Mouse (Mus musculus) spleen, adult 2 months (tissue): ENCODE results near the gene Rab7. TPM values are rescaled to one million over a fixed set of nuclear protein-coding genes. Genes with fewer than 3 reads are reported as not detected.
"Not testable (repeated sequence)": the region's sequence is repeated elsewhere in the genome, so short reads cannot be mapped to it uniquely, and the experiment has no call there.

Experiments
- DNase-seq, 2 experiments: peaks; one replicate each; pipeline versions ENCODE4 v3.0.0 to v3.0.0-alpha.2; 2012 to 2021; ENCODE audit warnings: low spot score in 2 of 2, low read depth in 1 of 2
- H3K27ac ChIP-seq: fragments of 200-500 bp; 2 replicates; pipeline ENCODE4 v1.5.1; 2012; ENCODE audit warnings: low read length, inconsistent platforms; ENCODE audit not compliant: insufficient read depth
- H3K27me3 ChIP-seq: fragments of 200-500 bp; 2 replicates; pipeline ENCODE4 v1.6.1; 2012; ENCODE audit warnings: mild to moderate bottlenecking, moderate library complexity, low read length, inconsistent platforms; ENCODE audit not compliant: control insufficient read depth, insufficient read depth
- H3K36me3 ChIP-seq: fragments of 200-500 bp; 2 replicates; pipeline ENCODE4 v1.6.1; 2012; ENCODE audit warnings: mild to moderate bottlenecking, low read length, inconsistent platforms; ENCODE audit not compliant: control insufficient read depth, insufficient read depth
- H3K4me1 ChIP-seq: fragments of 200-500 bp; 2 replicates; pipeline ENCODE4 v1.6.1; 2011; ENCODE audit warnings: inconsistent platforms; ENCODE audit not compliant: control insufficient read depth, insufficient read depth, insufficient read length
- H3K4me3 ChIP-seq: fragments of 200-500 bp; 2 replicates; pipeline ENCODE4 v1.5.1; 2011; ENCODE audit warnings: mild to moderate bottlenecking, inconsistent platforms; ENCODE audit not compliant: insufficient read depth, insufficient read length; ENCODE audit errors: extremely low read depth
- CTCF ChIP-seq: fragments of 200-500 bp; IDR thresholded peaks from 2 replicates; pipeline ENCODE4 v1.5.1; 2011; ENCODE audit warnings: mild to moderate bottlenecking, inconsistent platforms; ENCODE audit not compliant: insufficient read depth, insufficient read length, insufficient replicate concordance; ENCODE audit errors: extremely low read depth
- POLR2A ChIP-seq: fragments of 200-500 bp; IDR thresholded peaks from 2 replicates; pipeline ENCODE4 v1.6.1; 2011; ENCODE audit warnings: low read depth, low read length, inconsistent platforms
- WGBS: fragments of 180-500 bp; shearing (Covaris S2); methylation state at CpG from one replicate; pipeline ENCODE4 v1.1.7; 2018; 5-methylcytosine and 5-hydroxymethylcytosine counted together
- polyA plus RNA-seq: library from polyadenylated mRNA; depleted of rRNA; stranded (reverse); fragments of >200 nt; gene quantifications from 2 replicates; pipeline ENCODE4 v1.2.3, GENCODE M21; 2012; rRNA removed

The Rab7 gene
- polyA plus RNA-seq, 1 experiment, result 76.4 TPM

- no peaks in the 10 kb centered on the region for H3K36me3 ChIP-seq
- H3K27me3 ChIP-seq, result peaks cover 21% of the 10 kb centered on the region
- WGBS, result under 1% methylated on average over 51 of the region's 56 CpGs
- H3K27ac ChIP-seq, result no peak overlapping the region
- DNase-seq, result no peak
- peaks cover 12% of the 10 kb centered on the region for H3K4me1 ChIP-seq
- TF ChIP-seq CTCF (no peak), POLR2A (no peak)
- H3K4me3 ChIP-seq, result peak overlapping the region; percentile 48; the same call in 1 of the 2 replicates
Observed at GRCm38 (mm10) chr6:87981030-87981485, 64.0 kb downstream of the Rab7 start.

GRCm38 (mm10) chr6:87980374-87981029 is 64.6 kb downstream of the Rab7 start:
- Histone ChIP-seq H3K27me3 (peaks cover 21% of the 10 kb centered on the region), H3K4me3 (peak overlapping the region; percentile 48; the same call in 1 of the 2 replicates), H3K36me3 (no peaks in the 10 kb centered on the region), H3K4me1 (peaks cover 12% of the 10 kb centered on the region), H3K27ac (no peak overlapping the region)
- peak in 1 of 2 experiments; percentile 19 for DNase-seq
- no peak for TF ChIP-seq CTCF
- 2% methylated on average over 53 of the region's 66 CpGs for WGBS

GRCm38 (mm10) chr6:87979728-87980127 is 65.3 kb downstream of the Rab7 start:
- TF ChIP-seq POLR2A (no peak), CTCF (no peak)
- no peak for DNase-seq
- Histone ChIP-seq H3K4me1 (peaks cover 12% of the 10 kb centered on the region), H3K4me3 (no peak overlapping the region), H3K27ac (no peak overlapping the region), H3K27me3 (peaks cover 21% of the 10 kb centered on the region), H3K36me3 (no peaks in the 10 kb centered on the region)
- 82% methylated on average over 3 of the region's 3 CpGs for WGBS

GRCm38 (mm10) chr6:87970041-87970440 is 75.0 kb downstream of the Rab7 start:
- Histone ChIP-seq H3K4me3 (no peak overlapping the region), H3K27ac (no peak overlapping the region), H3K27me3 (no peaks in the 10 kb centered on the region), H3K36me3 (no peaks in the 10 kb centered on the region), H3K4me1 (no peaks in the 10 kb centered on the region)
- WGBS, result 55% methylated on average over 2 of the region's 2 CpGs
- TF ChIP-seq POLR2A (no peak), CTCF (no peak)
- no peak for DNase-seq

GRCm38 (mm10) chr6:87962457-87962856 is 82.6 kb downstream of the Rab7 start:
- DNase-seq, H3K4me1 ChIP-seq, H3K4me3 ChIP-seq, H3K27ac ChIP-seq, H3K27me3 ChIP-seq, H3K36me3 ChIP-seq: not testable (repeated sequence)
- 91% methylated on average over 4 of the region's 4 CpGs for WGBS

Other genes with a start within 250 kb of the Rab7 start
- 102 and 110 TPM in 2 replicates for gene Rab43, start 233.1 kb downstream of the Rab7 start, polyA plus RNA-seq
- 0.73 and 1.3 TPM in 2 replicates for gene Gm45140, start 209.5 kb downstream of the Rab7 start, polyA plus RNA-seq
- 17.8 and 31.4 TPM in 2 replicates for gene Isy1, start 206.5 kb downstream of the Rab7 start, polyA plus RNA-seq
- 123 and 129 TPM in 2 replicates for gene Cnbp, start 194.2 kb downstream of the Rab7 start, polyA plus RNA-seq
- gene Copg1, start 157.5 kb downstream of the Rab7 start, polyA plus RNA-seq, result 35.5 and 37.3 TPM in 2 replicates
- gene Hmces, start 131.3 kb downstream of the Rab7 start, polyA plus RNA-seq, result 16.3 and 19.1 TPM in 2 replicates
- 1.5 and 2.6 TPM in 2 replicates for gene H1fx, start 63.6 kb downstream of the Rab7 start, polyA plus RNA-seq
- gene Rpn1, start 39.2 kb upstream of the Rab7 start, polyA plus RNA-seq, result 85.9 and 94.1 TPM in 2 replicates
- 13.1 and 13.2 TPM in 2 replicates for gene Gata2, start 148.6 kb upstream of the Rab7 start, polyA plus RNA-seq
- gene Dnajb8, start 177.0 kb upstream of the Rab7 start, polyA plus RNA-seq, result not detected in 2 replicates